8 mouse cellular contexts compared by ENCODE assay signal in genomic region chr7:29523700-29524099, GRCm38 (mm10). TPM values are rescaled to one million over a fixed set of nuclear protein-coding genes. Genes with fewer than 3 reads are reported as not detected.
A peak's percentile ranks its signal among the peaks of the same experiment; 100 is the strongest.
DNase-seq lines count a peak whose midpoint lies in the region; ATAC-seq and TF ChIP-seq lines count a peak whose summit lies in the region.

No protein-coding gene starts in this region.

- TF ChIP-seq CTCF in layer of hippocampus, adult 2 months (conservative IDR thresholded peaks at IDR 0.05) = peak; percentile 78

- no peak overlapping the region for H3K27ac ChIP-seq in layer of hippocampus, adult 2 months

- H3K4me3 ChIP-seq in layer of hippocampus, adult 2 months = no peak overlapping the region

- peak; percentile 45 for ATAC-seq in CD4-positive, CD25-positive, alpha-beta regulatory T cell, adult 4 months
- no peak for ATAC-seq in inflammation-experienced regulatory T-cells, adult 6 months

- peak; percentile 76 for DNase-seq in ZHBTc4 (ENCODE audit: low read depth, low spot score)
- DNase-seq in cerebellum, postnatal 4 days (ENCODE audit: low spot score in 2 of 2) = peak; percentile 74 to 79
- peak; percentile 70 for DNase-seq in gastrocnemius, postnatal 25 days
- DNase-seq in layer of hippocampus, adult 2 months (ENCODE audit: low spot score in 2 of 2) = peak; percentile 80 to 85
- peak; percentile 81 for DNase-seq in lung, postnatal 14 days
- peak; percentile 45 for DNase-seq in skeletal muscle tissue, adult 2 months (ENCODE audit: low read depth, low spot score)

RNA-seq across cellular contexts. Expression of gene Sipa1l3, which starts 5.3 kb away (rescaled TPM):
- 1 to 10 TPM; 4.3 to 5.6 TPM for polyA plus RNA-seq in CD4-positive, CD25-positive, alpha-beta regulatory T cell, adult 4 months (2017; shearing (Covaris generic))
- total RNA-seq in gastrocnemius, postnatal 25 days (2021) = 1 to 10 TPM; 7.3 to 8.1 TPM
- total RNA-seq in layer of hippocampus, adult 2 months (2021) = 100 to 1,000 TPM; 240 to 260 TPM
- polyA plus RNA-seq in inflammation-experienced regulatory T-cells, adult 6 months (2017; shearing (Covaris generic)) = 1 to 10 TPM; 2.5 to 4.9 (median 4.1) TPM

Comparison
In these comparisons a context has a peak if more than half of its experiments do, and no peak if none do; other contexts are left out.
1. RNA of gene Sipa1l3, which starts 5.3 kb away (total RNA-seq): 240 to 260 TPM in layer of hippocampus, adult 2 months; 7.3 to 8.1 TPM in gastrocnemius, postnatal 25 days; every median in the first group is over 10 times any median in the second.
2. Peak in every context shown above with its lines, with median percentiles within 50 percentile points of each other: DNase-seq.